Mouse (Mus musculus) B cell, adult 2 months (primary cell): ENCODE results near the gene Mpp6.

Experiments
- DNase-seq, 2 experiments: peaks; one replicate each; pipeline ENCODE4 v3.0.0; 2022

The Mpp6 gene

GRCm38 (mm10) chr6:50231288-50231687 lies 121.2 kb downstream of the Mpp6 start:
- no peak for DNase-seq

- DNase-seq, result no peak
Measured at GRCm38 (mm10) chr6:50232984-50233383, 122.9 kb downstream of the Mpp6 start.

- no peak for DNase-seq
Measured at GRCm38 (mm10) chr6:50237963-50238362, 127.9 kb downstream of the Mpp6 start.

- no peak for DNase-seq
Measured at GRCm38 (mm10) chr6:50239902-50240301, 129.9 kb downstream of the Mpp6 start.

GRCm38 (mm10) chr6:50240437-50240836 lies 130.4 kb downstream of the Mpp6 start:
- no peak for DNase-seq

- DNase-seq, result no peak
Measured at GRCm38 (mm10) chr6:50244126-50244525, 134.1 kb downstream of the Mpp6 start.

GRCm38 (mm10) chr6:50244967-50245366 lies 134.9 kb downstream of the Mpp6 start:
- DNase-seq, result no peak

GRCm38 (mm10) chr6:50247356-50247755 lies 137.3 kb downstream of the Mpp6 start:
- DNase-seq, result no peak

- no peak for DNase-seq
Measured at GRCm38 (mm10) chr6:50247791-50248190, 137.8 kb downstream of the Mpp6 start.
